Mouse (Mus musculus): ENCODE measurements at regions not wholly inside any gene's neighbourhood (a gene's known extent, or its start where the extent isn't known, plus 50 kb on each side); places are given as distances from the start of the nearest gene placed in this dataset.
A peak's percentile ranks its signal among the peaks of the same experiment; 100 is the strongest.
"Not testable (repeated sequence)": the region's sequence is repeated elsewhere in the genome, so short reads cannot be mapped to it uniquely, and the experiment has no call there.

- no peak for DNase-seq (ENCODE audit: low spot score)
Observed at GRCm38 (mm10) chr4:153157572-153157971, 325.0 kb downstream of the Ajap1 start.

- DNase-seq (ENCODE audit: low spot score): not testable (repeated sequence)
Observed at GRCm38 (mm10) chr4:153152923-153153322, 329.7 kb downstream of the Ajap1 start.

GRCm38 (mm10) chr4:153133147-153133546 is 349.5 kb downstream of the Ajap1 start:
- DNase-seq (ENCODE audit: low spot score): no peak

GRCm38 (mm10) chr4:153129345-153129744 is 353.3 kb downstream of the Ajap1 start:
- DNase-seq (ENCODE audit: low spot score): no peak

- no peak for DNase-seq (ENCODE audit: low spot score)
Observed at GRCm38 (mm10) chr4:153128162-153128561, 354.4 kb downstream of the Ajap1 start.

GRCm38 (mm10) chr4:153120480-153120879 is 362.1 kb downstream of the Ajap1 start:
- DNase-seq (ENCODE audit: low spot score): no peak

- DNase-seq (ENCODE audit: low spot score): no peak
Observed at GRCm38 (mm10) chr4:153119647-153120102, 362.9 kb downstream of the Ajap1 start.

- no peak for DNase-seq (ENCODE audit: low spot score)
Observed at GRCm38 (mm10) chr4:153118824-153119646, 363.6 kb downstream of the Ajap1 start.

GRCm38 (mm10) chr4:153114998-153115397 is 367.6 kb downstream of the Ajap1 start:
- DNase-seq (ENCODE audit: low spot score): no peak

- no peak for DNase-seq (ENCODE audit: low spot score)
Observed at GRCm38 (mm10) chr4:153113577-153113976, 369.0 kb downstream of the Ajap1 start.

GRCm38 (mm10) chr4:153110291-153110746 is 372.3 kb downstream of the Ajap1 start:
- DNase-seq (ENCODE audit: low spot score): peak; percentile 7

GRCm38 (mm10) chr4:153098591-153098990 is 384.0 kb downstream of the Ajap1 start:
- no peak for DNase-seq (ENCODE audit: low spot score)

- no peak for DNase-seq (ENCODE audit: low spot score)
Observed at GRCm38 (mm10) chr4:153097601-153098000, 385.0 kb downstream of the Ajap1 start.

- no peak for DNase-seq (ENCODE audit: low spot score)
Observed at GRCm38 (mm10) chr4:153093129-153093528, 389.5 kb downstream of the Ajap1 start.

GRCm38 (mm10) chr4:153082166-153082565 is 400.4 kb downstream of the Ajap1 start:
- DNase-seq (ENCODE audit: low spot score): peak; percentile 3

- no peak for DNase-seq (ENCODE audit: low spot score)
Observed at GRCm38 (mm10) chr4:153074590-153074989, 408.0 kb downstream of the Ajap1 start.

- DNase-seq (ENCODE audit: low spot score): no peak
Observed at GRCm38 (mm10) chr4:153070190-153070745, 412.3 kb downstream of the Ajap1 start.

- no peak for DNase-seq (ENCODE audit: low spot score)
Observed at GRCm38 (mm10) chr4:153068484-153069033, 414.1 kb downstream of the Ajap1 start.

GRCm38 (mm10) chr4:153064021-153064605 is 418.5 kb downstream of the Ajap1 start:
- no peak for DNase-seq (ENCODE audit: low spot score)

GRCm38 (mm10) chr4:153063402-153063801 is 419.2 kb downstream of the Ajap1 start:
- no peak for DNase-seq (ENCODE audit: low spot score)

GRCm38 (mm10) chr4:153058152-153058551 is 424.5 kb downstream of the Ajap1 start:
- no peak for DNase-seq (ENCODE audit: low spot score)

- DNase-seq (ENCODE audit: low spot score): no peak
Observed at GRCm38 (mm10) chr4:153023711-153024110, 458.9 kb downstream of the Ajap1 start.

GRCm38 (mm10) chr4:153019211-153019610 is 463.4 kb downstream of the Ajap1 start:
- no peak for DNase-seq (ENCODE audit: low spot score)
